Mouse (Mus musculus) cerebellum, postnatal 4 days (tissue): Measurements from ENCODE around the gene Gm29106.
"Not testable (repeated sequence)": the region's sequence is repeated elsewhere in the genome, so short reads cannot be mapped to it uniquely, and the experiment has no call there.

ENCODE experiments used
- DNase-seq, 2 experiments: peaks; one replicate each; pipeline ENCODE4 v3.0.0; 2022; ENCODE audit warnings: low spot score in 2 of 2, mixed read lengths in 1 of 2

Gm29106 gene

GRCm38 (mm10) chr1:118176242-118176641 lies at the start of gene Gm29106:
TSS of gene Gm29106 (plus strand) at chr1:118176542.
- not testable (repeated sequence) for DNase-seq

- no peak for DNase-seq
Observed at GRCm38 (mm10) chr1:118228540-118228939, 52.2 kb downstream of the Gm29106 start.

- no peak for DNase-seq
Observed at GRCm38 (mm10) chr1:118236032-118236431, 59.7 kb downstream of the Gm29106 start.
